Mouse (Mus musculus): Measurements from ENCODE around the gene Ccdc154. TPM values are rescaled to one million over a fixed set of nuclear protein-coding genes. Genes with fewer than 3 reads are reported as not detected.
"Not testable (repeated sequence)": the region's sequence is repeated elsewhere in the genome, so short reads cannot be mapped to it uniquely, and the experiment has no call there.

Gene Ccdc154
- under 1 TPM in 1 of 4 experiments, not detected in 3; 0.18 TPM for total RNA-seq (2022)

GRCm38 (mm10) chr17:25162161-25162560 is at the start of gene Ccdc154:
Ccdc154 (plus strand) TSS chr17:25162461.
- no peak for DNase-seq (ENCODE audit: low spot score in 2 of 2)

GRCm38 (mm10) chr17:25114908-25115645 is 47.2 kb upstream of the Ccdc154 start:
- DNase-seq (ENCODE audit: low spot score in 2 of 2) = no peak

DNA sequence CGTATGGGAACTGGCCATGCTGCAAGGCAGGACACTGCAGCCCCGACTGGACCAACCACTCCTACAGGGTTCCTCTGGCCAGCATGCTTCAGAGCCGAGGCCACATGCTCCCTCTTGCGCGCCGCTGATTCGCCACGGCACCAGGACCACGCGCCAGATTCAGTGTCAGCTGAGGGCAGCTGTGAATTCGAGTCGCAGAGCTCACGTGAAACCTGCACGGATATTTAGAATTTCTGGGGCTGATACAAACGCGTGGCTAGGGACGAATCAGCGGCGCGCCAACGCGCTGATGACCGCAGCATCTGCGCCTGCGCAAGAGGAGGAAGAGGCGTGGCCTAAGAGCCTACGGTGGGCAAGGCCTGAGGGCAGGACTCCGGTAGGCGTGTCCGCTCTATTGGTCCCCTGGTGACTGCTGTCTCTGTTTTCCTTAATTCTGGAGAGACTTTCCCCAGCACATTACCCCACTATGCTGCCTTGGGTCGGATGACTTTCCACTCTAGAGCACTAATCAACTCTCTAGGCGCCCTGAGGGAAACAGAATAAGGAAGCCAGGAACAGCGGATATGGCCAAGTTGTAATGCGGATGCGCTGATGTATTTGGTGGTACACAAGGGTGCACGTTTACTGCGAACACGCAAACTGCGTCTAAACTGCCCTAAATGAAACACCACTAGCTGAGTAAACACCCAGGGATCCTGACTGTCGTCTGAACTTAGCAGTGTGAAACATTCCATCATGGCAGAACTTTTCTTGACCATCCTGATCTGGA is 46.4 kb upstream of the Ccdc154 start, which contains the start of gene Telo2:
Telo2 (minus strand) TSS at position 304 of the 769 bp plus-strand sequence.
- DNase-seq (ENCODE audit: low spot score in 2 of 2) = peak; percentile 84 to 93

GRCm38 (mm10) chr17:25117263-25117662 is 45.0 kb upstream of the Ccdc154 start:
- DNase-seq (ENCODE audit: low spot score in 2 of 2) = no peak

GRCm38 (mm10) chr17:25120406-25120805 is 41.9 kb upstream of the Ccdc154 start, which contains the start of gene Ptx4:
Ptx4 (plus strand) TSS chr17:25120760.
- no peak for DNase-seq (ENCODE audit: low spot score in 2 of 2)

DNA sequence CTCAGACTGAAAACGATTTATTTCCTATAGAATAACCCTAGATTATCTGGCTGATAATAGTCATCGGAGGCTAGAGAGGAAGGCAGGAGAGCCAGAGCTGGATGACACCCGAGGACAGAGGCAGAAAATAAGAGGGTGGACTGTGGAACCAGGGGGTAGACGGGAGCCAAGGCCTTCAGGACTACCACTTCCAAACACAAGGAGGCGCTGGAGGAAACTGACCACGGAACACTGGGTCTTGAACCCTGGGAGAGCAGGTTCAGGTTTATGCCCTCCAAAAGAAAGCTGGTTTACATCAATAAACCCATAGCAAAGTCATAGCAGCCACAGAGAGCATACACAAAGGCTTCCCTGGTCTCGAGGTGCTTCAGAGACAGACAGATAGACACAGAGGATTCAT is 38.3 kb upstream of the Ccdc154 start:
- DNase-seq (ENCODE audit: low spot score in 2 of 2) = no peak

DNA sequence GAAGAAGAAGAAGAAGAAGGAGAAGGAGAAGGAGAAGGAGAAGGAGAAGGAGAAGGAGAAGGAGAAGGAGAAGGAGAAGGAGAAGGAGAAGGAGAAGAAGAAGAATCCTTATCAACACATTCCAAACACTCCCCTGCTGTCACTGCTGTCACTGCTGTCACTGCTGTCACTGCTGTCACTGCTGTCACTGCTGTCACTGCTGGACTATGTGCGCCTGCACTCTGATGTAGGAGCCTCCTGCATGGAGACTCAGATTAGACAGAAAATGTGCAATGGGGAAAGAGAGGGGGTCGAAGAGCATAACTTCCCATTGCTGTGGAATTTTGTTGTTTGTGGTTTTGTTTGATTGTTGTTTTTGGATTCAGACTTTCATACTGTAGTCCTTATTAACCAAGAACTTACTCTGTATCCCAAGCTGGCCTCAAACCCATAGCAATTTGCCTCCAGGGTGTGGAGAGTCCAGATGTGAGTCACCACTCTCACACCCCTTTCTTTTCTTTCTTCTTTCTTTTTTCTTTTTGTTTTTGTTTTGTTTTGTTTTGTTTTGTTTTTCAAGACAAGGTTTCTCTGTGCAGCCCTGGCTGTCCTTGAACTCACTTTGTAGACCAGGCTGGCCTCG is 36.7 kb upstream of the Ccdc154 start:
- not testable (repeated sequence) for DNase-seq (ENCODE audit: low spot score in 2 of 2)

DNA sequence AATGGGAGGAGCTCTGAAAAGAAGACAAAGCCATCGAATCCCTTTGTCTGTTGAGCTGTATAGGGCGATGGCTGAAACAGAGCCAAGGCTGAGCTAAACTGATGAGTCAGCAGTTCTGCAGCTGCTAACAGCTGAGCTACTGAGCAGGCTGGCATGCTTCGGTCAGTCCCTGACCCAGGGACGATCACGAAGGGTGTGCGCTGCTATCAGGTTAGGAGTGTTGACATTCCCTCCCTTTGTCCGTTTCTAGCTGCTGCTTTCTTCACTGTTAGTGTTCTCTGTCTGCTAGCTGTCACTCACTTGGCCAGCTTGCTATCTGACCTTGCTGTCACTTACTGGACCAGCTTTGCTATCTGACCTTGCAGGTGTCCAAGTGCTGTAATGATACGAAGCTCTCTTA is 35.2 kb upstream of the Ccdc154 start:
- no peak for DNase-seq (ENCODE audit: low spot score in 2 of 2)

DNA sequence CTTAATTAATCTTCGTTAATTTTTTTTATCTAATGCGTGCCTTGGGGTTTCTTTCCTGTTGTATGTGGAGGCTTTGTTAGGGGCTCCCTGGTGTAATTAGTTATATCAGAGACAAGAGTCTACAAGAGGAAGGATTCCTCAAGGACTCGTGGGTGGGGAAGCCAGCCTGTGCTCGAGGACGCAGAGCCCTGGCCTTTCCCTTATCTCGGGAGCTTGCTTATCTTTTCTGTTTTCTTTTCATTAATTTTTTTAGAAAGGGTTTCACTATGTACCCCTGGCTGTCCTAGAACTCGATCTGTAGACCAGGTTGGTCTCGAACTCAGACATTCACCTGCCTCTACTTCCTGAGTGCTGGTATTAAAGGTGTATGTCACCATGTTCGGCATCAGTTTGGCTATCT is 34.6 kb upstream of the Ccdc154 start:
- no peak for DNase-seq (ENCODE audit: low spot score in 2 of 2)

DNA sequence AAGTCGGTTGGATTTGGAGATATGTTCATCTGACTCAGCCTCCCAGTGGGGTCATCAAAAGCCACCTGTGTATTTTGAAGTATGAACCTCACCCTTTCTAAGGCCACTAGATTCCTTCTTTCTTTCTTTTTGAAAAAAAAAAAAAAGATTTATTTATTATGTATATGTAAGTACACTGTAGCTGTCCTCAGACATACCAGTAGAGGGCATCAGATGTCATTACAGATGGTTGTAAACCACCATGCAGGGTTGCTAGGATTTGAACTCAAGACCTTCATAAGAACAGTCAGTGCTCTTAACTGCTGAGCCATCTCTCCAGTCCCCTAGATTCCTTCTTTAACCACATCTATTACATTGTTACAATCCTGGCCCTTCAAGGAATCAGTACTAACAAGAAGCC is 32.2 kb upstream of the Ccdc154 start:
- no peak for DNase-seq (ENCODE audit: low spot score in 2 of 2)

DNA sequence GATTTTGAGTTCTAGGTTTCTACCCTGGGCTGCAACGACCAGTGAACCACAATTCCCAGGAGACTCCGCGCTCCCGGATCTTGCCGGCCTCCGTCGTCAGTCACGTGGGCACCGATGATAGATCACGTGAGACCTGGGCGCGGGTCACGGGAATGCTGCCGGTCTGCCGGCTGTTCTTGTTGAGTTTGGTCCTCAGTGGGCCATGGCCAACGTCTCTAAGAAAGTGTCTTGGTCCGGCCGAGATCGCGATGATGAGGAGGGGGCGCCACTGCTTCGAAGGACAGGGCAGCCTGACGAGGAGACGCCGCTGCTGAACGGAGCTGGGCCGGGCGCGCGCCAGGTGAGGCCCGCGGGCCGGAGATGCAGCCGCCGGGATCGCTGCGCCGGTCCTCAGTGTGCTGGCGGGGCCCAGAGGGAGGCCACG is 29.0 kb upstream of the Ccdc154 start, which contains the start of gene Clcn7:
Clcn7 (plus strand) TSS at position 117 of the 424 bp plus-strand sequence.
- DNase-seq (ENCODE audit: low spot score in 2 of 2) = peak; percentile 92 to 94

GRCm38 (mm10) chr17:25135622-25136021 is 26.6 kb upstream of the Ccdc154 start:
- no peak for DNase-seq (ENCODE audit: low spot score in 2 of 2)

DNA sequence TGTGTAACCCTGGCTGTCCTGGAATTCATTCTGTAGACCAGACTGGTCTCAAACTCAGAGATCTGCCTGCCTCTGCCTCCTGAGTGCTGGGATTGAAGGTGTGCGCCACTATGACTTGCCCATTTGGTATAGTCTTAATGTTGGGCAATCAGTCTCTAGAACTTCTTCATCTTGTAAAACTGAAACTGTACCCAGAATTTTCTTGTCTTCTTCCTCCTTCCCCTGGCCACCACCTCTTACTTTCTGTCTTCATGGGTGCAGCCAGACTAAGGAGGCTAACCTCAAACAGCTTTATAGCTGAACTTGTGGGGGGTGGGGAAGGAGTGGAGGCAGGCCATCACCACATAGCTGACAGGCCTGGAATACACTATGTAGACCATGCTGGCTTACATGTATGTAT is 23.5 kb upstream of the Ccdc154 start:
- DNase-seq (ENCODE audit: low spot score in 2 of 2) = no peak

DNA sequence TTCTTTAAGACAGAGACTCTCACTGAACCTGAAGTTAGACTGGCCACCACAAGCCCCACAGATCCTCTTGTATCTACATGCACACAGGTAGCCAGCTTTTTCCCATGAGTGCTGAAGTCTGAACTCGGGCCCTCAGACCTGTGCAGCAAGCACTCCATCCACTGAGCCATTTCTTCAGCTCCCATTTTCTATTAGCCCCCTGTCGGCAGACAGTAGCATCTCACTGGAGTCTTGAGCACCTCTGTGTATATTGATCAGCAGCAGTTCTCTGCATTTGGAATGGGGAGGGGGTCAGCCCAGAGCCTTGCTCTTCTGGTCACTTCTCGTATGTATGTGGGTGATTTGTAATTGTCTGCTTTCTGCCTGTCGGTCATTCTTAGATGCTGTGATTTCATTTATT is 22.3 kb upstream of the Ccdc154 start:
- no peak for DNase-seq (ENCODE audit: low spot score in 2 of 2)

- DNase-seq (ENCODE audit: low spot score in 2 of 2) = no peak
Measured at GRCm38 (mm10) chr17:25163387-25163786, 1.1 kb downstream of the Ccdc154 start.

GRCm38 (mm10) chr17:25164770-25165169 is 2.5 kb downstream of the Ccdc154 start:
- no peak for DNase-seq (ENCODE audit: low spot score in 2 of 2)

- DNase-seq (ENCODE audit: low spot score in 2 of 2) = no peak
Measured at GRCm38 (mm10) chr17:25165970-25166671, 3.9 kb downstream of the Ccdc154 start.

GRCm38 (mm10) chr17:25169706-25170105 is 7.4 kb downstream of the Ccdc154 start:
- DNase-seq (ENCODE audit: low spot score in 2 of 2) = no peak

- DNase-seq (ENCODE audit: low spot score in 2 of 2) = no peak
Measured at GRCm38 (mm10) chr17:25172558-25172957, 10.3 kb downstream of the Ccdc154 start.

DNA sequence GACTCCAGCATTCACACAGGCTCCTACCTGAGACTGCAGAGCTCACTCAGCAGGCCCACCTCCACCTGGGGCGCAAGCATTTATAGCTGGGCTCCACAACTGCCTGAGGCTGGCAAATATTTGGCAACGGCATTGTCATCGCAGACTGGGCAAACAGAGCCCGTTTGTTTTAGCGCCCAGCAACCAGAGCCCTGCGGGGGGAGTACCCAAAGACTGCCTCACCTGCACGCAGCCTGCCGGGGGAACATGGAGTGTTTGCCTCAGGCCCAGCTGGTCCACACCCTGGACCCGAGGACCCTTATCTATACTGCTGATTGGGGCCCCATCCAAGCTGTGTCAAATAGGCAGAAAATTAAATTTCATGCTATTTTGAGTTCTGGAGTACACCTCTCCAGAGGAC is 13.2 kb downstream of the Ccdc154 start, which contains the start of gene Gm38655:
Gm38655 (minus strand) TSS at position 61 of the 400 bp plus-strand sequence.
- DNase-seq (ENCODE audit: low spot score in 2 of 2) = no peak

- DNase-seq (ENCODE audit: low spot score in 2 of 2) = no peak
Measured at GRCm38 (mm10) chr17:25183232-25183631, 21.0 kb downstream of the Ccdc154 start.

Data from layer of hippocampus, adult 8-10 months (tissue).